Mouse (Mus musculus) neural tube, embryonic 10.5 days (tissue): ENCODE results near the gene Trhr2.

Experiments used
- DNase-seq: peaks from one replicate; pipeline ENCODE4 v3.0.0-alpha.2; 2017; ENCODE audit warnings: low spot score; ENCODE audit errors: extremely low spot score

Gene Trhr2

DNA sequence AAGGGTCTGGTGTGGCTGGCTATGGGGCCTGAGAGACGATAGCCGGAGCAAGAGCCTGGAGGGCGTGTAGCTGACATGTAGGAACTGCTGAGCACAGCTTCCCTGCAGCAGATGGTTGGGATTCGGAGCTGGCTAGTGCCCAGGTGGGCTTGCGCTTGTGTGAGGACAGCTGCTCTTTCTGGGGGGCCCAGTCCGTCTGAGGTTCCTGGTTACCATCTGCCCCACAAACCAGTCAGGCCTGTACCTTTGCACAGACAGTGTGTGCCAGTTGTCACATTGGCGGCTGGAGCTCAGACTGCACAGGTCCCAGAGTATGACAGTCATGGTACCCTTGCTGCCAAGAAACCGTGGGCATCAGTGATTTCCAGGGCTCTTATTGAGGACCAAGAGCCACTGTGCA, 52.7 kb downstream of the Trhr2 start:
- no peak for DNase-seq
